Mouse (Mus musculus) lung, embryonic 14.5 days (tissue): Measurements from ENCODE around the gene Mrps34. TPM values are rescaled to one million over a fixed set of nuclear protein-coding genes. Genes with fewer than 3 reads are reported as not detected.

ENCODE experiments used
- ATAC-seq: fragments of 200-750 bp; cut with Nextera tagmentation; 2 replicates; pipeline ENCODE4 v1.8.0; 2017; ENCODE audit warnings: mild to moderate bottlenecking, moderate TSS enrichment, moderate library complexity; ENCODE audit not compliant: insufficient read depth
- DNase-seq: peaks from one replicate; pipeline ENCODE4 v3.0.0-alpha.2; 2015
- H3K27ac ChIP-seq: fragments of 300-500 bp; sonication (generic); 2 replicates; pipeline ENCODE4 v1.5.1; 2014; ENCODE audit warnings: low read depth, mild to moderate bottlenecking, moderate library complexity
- H3K27me3 ChIP-seq: fragments of 300-500 bp; sonication (generic); 2 replicates; pipeline ENCODE4 v1.6.1; 2014; ENCODE audit warnings: low read length, control low read depth; ENCODE audit not compliant: insufficient read depth
- H3K36me3 ChIP-seq: fragments of 300-500 bp; sonication (generic); 2 replicates; pipeline ENCODE4 v1.6.1; 2014; ENCODE audit warnings: control low read depth; ENCODE audit not compliant: insufficient read depth
- H3K4me1 ChIP-seq: fragments of 300-500 bp; sonication (generic); 2 replicates; pipeline ENCODE4 v1.6.1; 2014; ENCODE audit warnings: antibody characterized with exemption, control low read depth; ENCODE audit not compliant: insufficient read depth
- H3K4me2 ChIP-seq: fragments of 300-500 bp; sonication (generic); 2 replicates; pipeline ENCODE4 v1.6.1; 2014; ENCODE audit warnings: mild to moderate bottlenecking
- H3K4me3 ChIP-seq: fragments of 300-500 bp; sonication (generic); 2 replicates; pipeline ENCODE4 v1.5.1; 2014; ENCODE audit warnings: low read depth, low read length
- H3K9ac ChIP-seq: fragments of 300-500 bp; sonication (generic); 2 replicates; pipeline ENCODE4 v1.6.1; 2014
- H3K9me3 ChIP-seq: fragments of 300-500 bp; sonication (generic); 2 replicates; pipeline ENCODE4 v1.6.1; 2016; ENCODE audit warnings: low read depth, low read length, control low read depth
- CTCF ChIP-seq: IDR thresholded peaks from 2 replicates; pipeline ENCODE4 v1.5.1; 2016; ENCODE audit warnings: antibody characterized with exemption, low read depth
- WGBS: fragments of 180-500 bp; shearing (Covaris S2); extraction: QIAGEN DNeasy Blood & Tissue Kit; methylation state at CpG from one replicate; pipeline ENCODE4 v1.1.7; 2014; 5-methylcytosine and 5-hydroxymethylcytosine counted together
- polyA plus RNA-seq: library from polyadenylated mRNA; unstranded; fragments of >200 nt; fragmentation: Nextera tagmentation; extraction: Ambion mirVana; gene quantifications from 2 replicates; pipeline ENCODE4 v1.2.1, GENCODE M21; 2014

Mrps34 gene
- polyA plus RNA-seq = 92.1 and 93.7 TPM in 2 replicates

DNA sequence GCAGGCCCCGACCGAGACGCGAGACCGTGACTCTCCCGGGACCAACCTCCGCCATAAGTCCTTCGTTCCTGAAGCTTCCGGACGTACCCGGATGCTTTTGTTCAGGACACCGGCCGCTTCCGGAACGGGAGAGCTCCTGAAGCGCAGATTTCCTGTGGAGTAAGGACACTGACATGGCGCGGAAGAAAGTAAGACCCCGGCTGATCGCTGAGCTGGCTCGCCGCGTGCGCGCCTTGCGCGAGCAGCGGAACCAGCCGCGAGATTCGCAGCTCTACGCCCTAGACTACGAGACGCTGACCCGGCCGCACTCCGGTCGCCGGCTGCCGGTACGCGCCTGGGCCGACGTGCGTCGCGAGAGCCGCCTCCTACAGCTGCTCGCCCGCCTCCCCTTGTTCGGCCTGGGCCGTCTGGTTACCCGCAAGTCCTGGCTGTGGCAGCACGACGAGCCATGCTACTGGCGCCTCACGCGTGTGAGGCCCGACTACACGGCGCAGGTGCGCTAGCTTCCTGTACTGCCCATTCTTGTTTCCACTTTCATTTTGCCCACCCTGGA, at the start of gene Mrps34, which contains the start of gene Eme2:
Gene Mrps34 (plus strand): TSS at position 122 of the 553 bp plus-strand sequence.
Gene Eme2 (minus strand): TSS at position 93 of the 553 bp plus-strand sequence.
- H3K9ac ChIP-seq = peak within 1 kb of the TSS; percentile 82
- peaks cover 70% of the 10 kb centered on the region for H3K36me3 ChIP-seq
- WGBS = under 1% methylated on average over 62 of the region's 62 CpGs
- no peak for TF ChIP-seq CTCF
- peaks cover 4% of the 10 kb centered on the region for H3K4me1 ChIP-seq
- no peaks in the 10 kb centered on the region for H3K27me3 ChIP-seq
- peak within 1 kb of the TSS; percentile 82 for H3K27ac ChIP-seq
- DNase-seq = peak; percentile 93
- peak within 1 kb of the TSS; percentile 96 for H3K4me2 ChIP-seq
- no peaks in the 10 kb centered on the region for H3K9me3 ChIP-seq
- peak within 1 kb of the TSS; percentile 90 for H3K4me3 ChIP-seq
- ATAC-seq = peak; percentile 54

DNA sequence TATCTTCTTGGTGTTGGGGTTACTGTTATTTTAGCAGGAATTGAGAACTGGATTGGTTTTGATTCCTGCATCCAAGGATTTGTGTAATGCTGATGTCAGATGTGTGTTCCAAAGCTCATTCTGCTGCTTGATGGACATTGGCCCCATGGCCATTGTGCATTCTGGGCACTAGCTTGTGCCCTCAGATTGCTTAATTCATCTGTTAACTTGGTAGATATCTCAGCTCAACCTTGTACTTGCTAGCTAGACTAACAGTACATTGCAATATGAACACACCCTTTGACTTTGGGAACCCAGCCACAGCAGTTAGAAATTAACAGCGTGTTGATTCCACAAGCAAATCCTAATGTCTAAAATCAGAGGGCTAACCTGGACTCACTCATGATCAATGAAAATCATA, 47.5 kb upstream of the Mrps34 start:
- Histone ChIP-seq H3K27ac (no peak overlapping the region), H3K4me1 (0 out of 2 replicates have a peak, but pooled peaks cover 7% of the 10 kb centered on the region), H3K4me3 (no peak overlapping the region), H3K9me3 (no peaks in the 10 kb centered on the region), H3K9ac (no peak overlapping the region), H3K27me3 (0 out of 2 replicates have a peak, but pooled peaks cover 6% of the 10 kb centered on the region), H3K4me2 (peak overlapping the region; percentile 13; the same call in 1 of the 2 replicates), H3K36me3 (no peaks in the 10 kb centered on the region)
- WGBS = 93% methylated on average over 1 of the region's 1 CpGs
- no peak for ATAC-seq
- no peak for DNase-seq
- no peak for TF ChIP-seq CTCF

DNA sequence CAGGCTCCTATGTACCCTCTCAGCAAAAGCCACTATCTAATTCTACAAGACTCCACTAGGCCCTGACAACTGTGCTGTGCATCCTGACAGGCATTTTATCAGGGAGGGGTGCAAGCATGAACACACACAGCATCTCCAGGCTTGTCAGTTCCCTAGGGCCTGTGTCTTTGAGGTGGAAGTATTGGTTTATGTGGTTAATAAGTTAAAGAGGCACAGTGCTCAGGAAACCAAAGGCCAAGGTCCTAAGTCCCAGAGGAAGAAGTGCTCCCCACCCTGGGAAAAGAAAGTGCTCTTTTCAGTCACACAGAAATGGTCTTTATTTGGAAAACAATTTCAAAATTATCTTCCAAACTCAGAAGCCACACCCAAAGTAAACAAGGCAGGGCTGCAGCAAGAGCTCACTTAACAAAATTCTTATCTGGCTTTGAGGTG, 46.3 kb upstream of the Mrps34 start:
- no peak for TF ChIP-seq CTCF
- Histone ChIP-seq H3K27me3 (0 out of 2 replicates have a peak, but pooled peaks cover 6% of the 10 kb centered on the region), H3K4me3 (peak overlapping the region; percentile 60), H3K9me3 (no peaks in the 10 kb centered on the region), H3K27ac (peak overlapping the region; percentile 15; the same call in 1 of the 2 replicates), H3K9ac (peak overlapping the region; percentile 66; the same call in 1 of the 2 replicates), H3K4me1 (0 out of 2 replicates have a peak, but pooled peaks cover 7% of the 10 kb centered on the region), H3K36me3 (0 out of 2 replicates have a peak, but pooled peaks cover 2% of the 10 kb centered on the region), H3K4me2 (peak overlapping the region; percentile 67)
- DNase-seq = no peak
- ATAC-seq = no peak

DNA sequence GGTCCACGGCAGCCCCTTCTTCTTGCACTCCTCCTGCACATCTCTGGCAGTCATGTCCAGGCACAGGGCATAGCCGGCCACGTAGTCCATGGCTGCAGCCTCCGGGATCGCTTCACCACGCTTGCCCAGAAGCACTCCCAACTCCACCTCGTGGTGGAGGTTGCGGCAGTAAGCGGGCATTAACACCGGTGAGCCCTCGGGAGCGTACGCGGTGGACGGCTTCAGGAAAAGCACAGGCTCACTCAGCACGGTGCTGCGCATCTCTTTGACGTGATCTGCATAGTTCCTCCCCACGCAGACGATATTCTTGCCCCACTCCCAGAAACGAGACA, 45.2 kb upstream of the Mrps34 start:
- ATAC-seq (peak; percentile 57), DNase-seq (no peak)
- TF ChIP-seq CTCF = peak; percentile 61
- no peaks in the 10 kb centered on the region for H3K9me3 ChIP-seq
- H3K9ac ChIP-seq = peak overlapping the region; percentile 66
- H3K27me3 ChIP-seq = 0 out of 2 replicates have a peak, but pooled peaks cover 6% of the 10 kb centered on the region
- H3K36me3 ChIP-seq = 0 out of 2 replicates have a peak, but pooled peaks cover 2% of the 10 kb centered on the region
- 0% methylated on average over 21 of the region's 21 CpGs for WGBS
- peak overlapping the region; percentile 89 for H3K27ac ChIP-seq
- H3K4me1 ChIP-seq = 0 out of 2 replicates have a peak, but pooled peaks cover 7% of the 10 kb centered on the region
- peak overlapping the region; percentile 67 for H3K4me2 ChIP-seq
- peak overlapping the region; percentile 60 for H3K4me3 ChIP-seq

DNA sequence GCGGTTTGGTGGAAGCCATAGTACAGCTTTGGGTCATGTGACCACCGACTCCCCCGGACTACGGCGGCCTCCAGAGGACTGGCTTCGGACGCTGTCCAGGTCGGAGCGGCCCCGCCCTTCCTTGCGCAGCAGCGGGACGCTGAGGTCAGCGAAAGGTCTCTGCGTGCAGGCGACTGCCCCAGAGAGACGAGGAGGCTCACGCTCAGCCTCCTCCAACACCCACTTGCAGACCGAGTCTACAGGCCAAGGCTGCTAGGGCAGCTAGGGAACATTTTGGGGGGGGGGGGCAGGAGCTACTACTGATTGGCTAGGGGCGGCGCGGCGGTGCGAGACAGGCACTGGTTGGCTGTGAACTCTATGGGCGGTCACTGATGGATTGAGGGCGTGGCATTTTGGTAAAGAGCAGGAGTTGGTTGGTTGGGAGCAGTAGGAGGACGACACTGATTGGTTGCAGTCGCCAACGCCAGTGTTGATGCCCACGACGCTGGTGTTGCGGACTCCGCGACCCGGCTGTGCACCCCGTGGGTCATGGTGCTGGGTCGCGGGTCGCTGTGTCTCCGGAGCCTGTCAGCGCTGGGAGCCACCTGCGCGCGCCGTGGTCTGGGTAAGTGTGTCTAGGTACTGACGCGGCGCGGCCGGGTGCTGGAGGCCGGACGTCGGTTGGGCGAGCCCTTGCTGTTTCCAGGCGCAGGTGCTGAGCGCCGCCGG, 44.7 kb upstream of the Mrps34 start, which contains the start of gene Fahd1:
Gene Fahd1 (minus strand): TSS at position 300 of the 708 bp plus-strand sequence.
- TF ChIP-seq CTCF = no peak
- 0 out of 2 replicates have a peak, but pooled peaks cover 2% of the 10 kb centered on the region for H3K36me3 ChIP-seq
- no peaks in the 10 kb centered on the region for H3K9me3 ChIP-seq

DNA sequence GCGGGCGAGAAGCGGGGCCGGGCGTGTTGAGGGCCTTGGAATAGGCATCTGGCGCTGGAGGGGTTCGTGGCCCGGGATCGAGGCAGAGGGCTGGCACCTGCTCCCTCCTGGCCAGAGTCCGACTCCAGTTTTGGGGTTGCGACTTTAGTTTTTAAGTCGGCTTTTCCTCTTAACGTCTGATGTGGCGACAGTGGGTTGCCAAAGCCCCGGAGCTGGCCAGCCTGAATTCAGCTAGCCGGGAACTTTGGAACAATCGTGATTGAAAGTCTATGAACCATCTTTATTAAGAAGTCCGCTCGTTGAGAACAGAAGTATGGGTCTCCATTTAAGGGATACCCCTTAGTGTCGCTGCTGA, 44.2 kb upstream of the Mrps34 start:
- DNase-seq = no peak
- Histone ChIP-seq H3K4me3 (peak overlapping the region; percentile 60), H3K36me3 (0 out of 2 replicates have a peak, but pooled peaks cover 2% of the 10 kb centered on the region), H3K4me2 (peak overlapping the region; percentile 67), H3K9me3 (no peaks in the 10 kb centered on the region), H3K27me3 (0 out of 2 replicates have a peak, but pooled peaks cover 6% of the 10 kb centered on the region), H3K9ac (peak overlapping the region; percentile 62), H3K27ac (0 out of 2 replicates have a peak overlapping the region, but pooled peaks have one; percentile 18), H3K4me1 (0 out of 2 replicates have a peak, but pooled peaks cover 7% of the 10 kb centered on the region)
- no peak for TF ChIP-seq CTCF
- 2% methylated on average over 20 of the region's 20 CpGs for WGBS
- no peak for ATAC-seq

More for the DNA sequence above, 44.7 kb upstream of the Mrps34 start, which contains the start of gene Fahd1:
- Histone ChIP-seq H3K4me2 (peak within 1 kb of the TSS; percentile 67), H3K4me3 (peak within 1 kb of the TSS; percentile 60), H3K9ac (peak within 1 kb of the TSS; percentile 66), H3K27ac (peak within 1 kb of the TSS; percentile 89), H3K4me1 (0 out of 2 replicates have a peak, but pooled peaks cover 7% of the 10 kb centered on the region), H3K27me3 (0 out of 2 replicates have a peak, but pooled peaks cover 6% of the 10 kb centered on the region)
- under 1% methylated on average over 58 of the region's 58 CpGs for WGBS
- peak; percentile 100 for ATAC-seq
- DNase-seq = peak; percentile 98
